Mouse (Mus musculus): Measurements from ENCODE around the gene Gnl1. TPM values are rescaled to one million over a fixed set of nuclear protein-coding genes. Genes with fewer than 3 reads are reported as not detected.

The Gnl1 gene
- total RNA-seq (2023) = 64.9 TPM

GRCm38 (mm10) chr17:35979401-35980362, at the start of gene Gnl1, which contains the start of gene Prr3:
Gene Gnl1 (plus strand): TSS chr17:35979851.
Gene Prr3 (minus strand): TSS chr17:35980236.

GRCm38 (mm10) chr17:35969418-35970389, 9.9 kb upstream of the Gnl1 start, which contains the start of gene Abcf1:
Gene Abcf1 (minus strand): TSS chr17:35969761.

GRCm38 (mm10) chr17:36020191-36021073, 40.8 kb downstream of the Gnl1 start, which contains the start of gene H2-T24:
Gene H2-T24 (minus strand): TSS chr17:36020560.

GRCm38 (mm10) chr17:36032351-36032875, 52.8 kb downstream of the Gnl1 start, which contains the start of gene H2-T23:
Gene H2-T23 (minus strand): TSS chr17:36032855.

Other genes with a start within 250 kb of the Gnl1 start
- 2.2 TPM for gene Ier3, start 158.2 kb upstream of the Gnl1 start, total RNA-seq (2023)
- gene Flot1, start 156.6 kb upstream of the Gnl1 start, total RNA-seq (2023) = 30.4 TPM
- 454 TPM for gene Tubb5, start 141.5 kb upstream of the Gnl1 start, total RNA-seq (2023)
- 59.9 TPM for gene Mdc1, start 138.3 kb upstream of the Gnl1 start, total RNA-seq (2023)
- gene Nrm, start 118.5 kb upstream of the Gnl1 start, total RNA-seq (2023) = 20.2 TPM
- gene Ppp1r18, start 114.3 kb upstream of the Gnl1 start, total RNA-seq (2023) = 210 TPM
- 91.4 TPM for gene Dhx16, start 100.0 kb upstream of the Gnl1 start, total RNA-seq (2023)
- gene 2310061I04Rik, start 82.4 kb upstream of the Gnl1 start, total RNA-seq (2023) = 24.5 TPM
- gene Atat1, start 69.8 kb upstream of the Gnl1 start, total RNA-seq (2023) = 8.4 TPM
- gene Mrps18b, start 63.5 kb upstream of the Gnl1 start, total RNA-seq (2023) = 69.2 TPM
- 129 TPM for gene Ppp1r10, start 63.4 kb upstream of the Gnl1 start, total RNA-seq (2023)
- 136 TPM for gene Abcf1, start 10.1 kb upstream of the Gnl1 start, total RNA-seq (2023)
- 61.8 TPM for gene Prr3, start 385 bp downstream of the Gnl1 start, total RNA-seq (2023)
- 23.7 TPM for gene H2-T24, start 40.7 kb downstream of the Gnl1 start, total RNA-seq (2023)
- 257 TPM for gene H2-T23, start 53.0 kb downstream of the Gnl1 start, total RNA-seq (2023)
- gene H2-T22, start 62.9 kb downstream of the Gnl1 start, total RNA-seq (2023) = 190 TPM
- 1.1 TPM for gene Gm6034, start 63.1 kb downstream of the Gnl1 start, total RNA-seq (2023)
- 70.7 TPM for gene Gm11127, start 78.5 kb downstream of the Gnl1 start, total RNA-seq (2023)
- 9.2 TPM for gene Gm19684, start 141.8 kb downstream of the Gnl1 start, total RNA-seq (2023)
- gene Gm7030, start 149.6 kb downstream of the Gnl1 start, total RNA-seq (2023) = 10.3 TPM
- 0.88 TPM for gene Gm8909, start 188.7 kb downstream of the Gnl1 start, total RNA-seq (2023)
- 0.44 TPM for gene H2-T3, start 210.4 kb downstream of the Gnl1 start, total RNA-seq (2023)